Mouse (Mus musculus) right cerebral cortex, postnatal 14 days (tissue): ENCODE data around the gene Mybl2.
A peak's percentile ranks its signal among the peaks of the same experiment; 100 is the strongest.

Experiments used
- DNase-seq: peaks from one replicate; pipeline ENCODE4 v3.0.0; 2022

Mybl2 gene

GRCm38 (mm10) chr2:163073023-163073757, 18.7 kb downstream of the Mybl2 start:
- DNase-seq = no peak

GRCm38 (mm10) chr2:163074006-163074405, 19.5 kb downstream of the Mybl2 start:
- no peak for DNase-seq

- no peak for DNase-seq
Observed at GRCm38 (mm10) chr2:163074808-163075207, 20.3 kb downstream of the Mybl2 start.

- DNase-seq = no peak
Observed at GRCm38 (mm10) chr2:163075234-163075633, 20.7 kb downstream of the Mybl2 start.

DNA sequence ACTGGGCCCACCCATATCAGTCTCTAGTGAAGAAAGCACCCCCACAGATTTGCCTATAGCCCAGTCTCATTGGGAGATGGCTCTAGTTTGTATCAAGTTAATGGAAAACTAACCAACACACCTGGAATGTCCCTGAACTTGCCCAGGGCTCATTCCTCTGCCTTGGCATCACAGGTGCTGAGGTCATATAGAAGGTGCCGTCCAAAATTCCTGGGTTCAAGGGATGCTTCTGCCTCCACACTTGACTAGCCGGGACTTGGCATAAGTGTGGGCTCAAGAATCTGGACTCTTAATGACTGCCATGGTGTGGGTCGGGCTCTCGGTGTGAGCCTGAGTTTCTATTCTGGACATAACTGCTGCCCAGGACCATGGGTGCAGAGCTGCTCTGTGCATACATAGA, 24.6 kb downstream of the Mybl2 start:
- DNase-seq = no peak

DNA sequence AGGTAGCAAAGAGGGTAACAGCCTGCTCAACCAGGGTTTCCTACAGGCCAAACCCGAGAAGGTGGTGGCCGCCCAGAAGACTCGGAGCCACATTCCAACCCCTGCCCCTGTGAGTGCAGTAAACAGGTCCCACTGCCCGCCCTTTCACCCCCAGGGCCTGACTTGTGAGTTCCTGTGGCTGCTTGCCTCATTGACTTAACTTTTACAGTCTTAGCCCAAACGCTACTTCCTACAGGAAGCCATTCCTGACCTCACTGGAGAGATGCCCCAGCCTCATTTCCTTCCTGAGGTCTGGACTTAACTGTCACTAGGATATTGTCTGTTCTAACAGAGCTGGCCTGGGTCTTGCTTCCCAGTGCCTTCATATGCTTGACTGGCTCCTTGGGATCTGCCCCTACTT, 28.1 kb downstream of the Mybl2 start:
- no peak for DNase-seq

- no peak for DNase-seq
Observed at GRCm38 (mm10) chr2:163084519-163084918, 30.0 kb downstream of the Mybl2 start.

DNA sequence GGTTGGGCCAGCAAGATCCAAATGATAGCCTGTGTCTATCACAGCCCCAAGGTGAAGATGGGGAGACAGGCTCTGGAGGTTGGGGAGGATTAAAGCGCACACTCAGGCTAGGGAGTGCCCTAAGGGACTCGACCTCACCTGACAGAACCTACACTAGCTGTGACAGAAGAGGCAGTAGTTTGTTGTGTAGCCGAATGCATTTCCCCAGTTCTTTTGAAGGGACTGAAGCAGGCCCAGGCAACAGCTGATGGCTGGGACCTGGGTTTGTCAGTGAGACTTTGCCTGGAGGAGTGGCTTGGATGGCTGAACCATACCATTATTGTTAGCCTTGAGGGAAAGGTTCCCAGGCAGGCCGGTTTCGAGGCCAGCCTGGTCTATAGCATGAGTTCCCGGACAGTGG, 30.6 kb downstream of the Mybl2 start:
- no peak for DNase-seq

GRCm38 (mm10) chr2:163086561-163086960, 32.1 kb downstream of the Mybl2 start:
- DNase-seq = no peak

GRCm38 (mm10) chr2:163087728-163088127, 33.2 kb downstream of the Mybl2 start, which contains the start of gene Gtsf1l:
Gene Gtsf1l, minus strand, starts transcription at chr2:163087855.
- no peak for DNase-seq

- no peak for DNase-seq
Observed at GRCm38 (mm10) chr2:163089475-163090123, 35.1 kb downstream of the Mybl2 start.

DNA sequence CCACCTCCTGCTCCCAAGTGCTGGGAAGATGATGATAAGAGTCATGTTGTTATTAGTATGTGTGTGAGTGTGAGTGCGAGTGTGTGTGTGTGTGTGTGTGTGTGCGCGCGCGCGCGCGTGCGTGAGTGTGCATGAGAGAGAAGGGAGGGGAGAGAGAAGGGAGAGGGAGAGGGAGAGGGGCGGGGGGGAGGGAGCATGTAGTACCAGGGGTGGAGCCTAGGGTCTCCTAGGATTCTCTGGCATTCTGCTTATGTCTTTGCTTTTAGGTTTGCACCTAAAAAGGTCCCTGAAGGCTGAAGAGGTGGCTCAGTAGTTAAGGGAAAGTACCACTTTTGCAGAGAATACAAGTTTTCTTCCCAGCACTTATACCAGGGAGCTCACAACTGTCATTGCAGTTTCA, 40.4 kb downstream of the Mybl2 start:
- DNase-seq = no peak

DNA sequence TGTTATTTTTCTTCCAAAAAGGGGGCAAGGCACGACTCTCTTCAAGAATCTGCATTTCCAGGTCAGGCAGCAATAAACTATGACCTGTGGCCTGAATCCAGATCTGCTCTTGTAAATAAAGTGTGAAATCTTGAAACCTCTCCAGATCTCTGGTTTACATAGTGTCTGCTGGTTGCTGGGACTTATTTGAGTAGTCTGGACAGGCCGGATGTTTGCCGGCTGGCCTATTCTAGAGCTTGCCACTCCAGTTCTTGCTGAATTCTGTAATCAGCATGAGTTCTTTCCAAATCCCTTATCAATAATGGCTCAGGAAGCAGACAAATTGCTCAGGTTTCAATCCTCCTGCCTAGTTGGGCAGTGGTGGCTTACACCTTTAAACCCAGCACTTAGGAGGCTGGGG, 41.3 kb downstream of the Mybl2 start:
- DNase-seq = no peak

- DNase-seq = no peak
Observed at GRCm38 (mm10) chr2:163099919-163100318, 45.4 kb downstream of the Mybl2 start.

- DNase-seq = no peak
Observed at GRCm38 (mm10) chr2:163100551-163100950, 46.1 kb downstream of the Mybl2 start.

DNA sequence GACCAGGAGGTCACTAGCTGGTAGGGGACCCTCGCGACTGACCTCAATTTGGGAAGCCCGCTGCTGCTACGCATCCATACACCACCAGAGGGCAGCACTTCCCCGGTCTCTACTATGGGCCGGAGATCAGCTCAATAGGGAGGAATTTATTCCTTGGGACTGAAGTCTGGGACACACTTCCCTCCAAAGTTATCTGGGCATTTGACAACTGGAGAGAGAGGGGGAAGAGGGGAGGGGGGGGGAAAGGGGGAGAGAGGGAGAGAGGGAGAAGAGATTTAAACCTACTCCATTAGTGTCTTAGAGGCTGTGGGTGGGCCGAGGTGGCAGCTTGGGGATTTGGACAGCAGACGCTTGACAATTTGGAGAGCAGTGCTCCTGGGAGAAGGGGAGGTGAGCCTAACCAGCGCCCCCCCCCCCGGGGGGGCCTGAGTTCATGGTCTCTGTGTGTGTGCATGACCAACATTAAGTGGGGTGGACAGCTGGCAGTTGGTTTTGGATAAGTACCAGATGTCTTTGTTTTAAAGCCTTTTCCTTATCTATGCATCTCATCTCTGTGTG, 47.2 kb downstream of the Mybl2 start:
- peak; percentile 64 for DNase-seq

GRCm38 (mm10) chr2:163102216-163102615, 47.7 kb downstream of the Mybl2 start:
- DNase-seq = no peak

DNA sequence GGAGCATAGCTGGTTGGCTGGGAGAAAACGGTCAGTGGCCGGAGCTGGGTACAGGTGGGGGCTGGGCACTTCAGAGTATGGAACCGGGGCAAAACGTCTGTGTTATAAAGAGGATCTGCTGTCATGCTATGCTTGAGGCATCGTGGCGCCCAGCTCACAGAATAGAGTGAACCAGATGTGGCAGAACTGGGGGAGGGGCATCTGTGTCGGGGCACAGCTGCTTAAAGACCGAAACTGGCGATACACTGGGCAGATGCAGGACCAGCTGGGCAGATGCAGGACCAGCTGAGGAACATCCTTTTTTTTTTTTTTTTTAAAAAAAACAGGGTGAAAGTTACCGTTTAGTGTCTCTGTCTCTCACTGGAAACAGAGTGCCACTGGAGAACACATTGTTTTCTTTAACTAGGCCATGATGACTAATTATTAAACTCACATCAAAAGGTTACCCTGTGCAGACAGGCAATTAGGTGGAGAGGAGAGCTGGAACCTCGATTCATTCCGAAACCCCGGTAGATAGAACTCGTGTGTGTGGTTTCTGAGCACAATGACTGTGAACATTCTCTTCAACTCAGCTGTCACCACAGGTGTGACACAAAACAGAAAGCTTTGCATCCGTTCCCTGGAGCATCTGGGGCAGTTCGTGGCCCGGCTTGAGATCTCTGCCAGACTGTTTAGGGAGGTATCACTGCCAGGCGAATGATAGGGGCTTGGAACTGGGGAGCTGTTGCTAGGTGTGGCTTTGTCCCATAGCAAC, 48.6 kb downstream of the Mybl2 start:
- DNase-seq = no peak

DNA sequence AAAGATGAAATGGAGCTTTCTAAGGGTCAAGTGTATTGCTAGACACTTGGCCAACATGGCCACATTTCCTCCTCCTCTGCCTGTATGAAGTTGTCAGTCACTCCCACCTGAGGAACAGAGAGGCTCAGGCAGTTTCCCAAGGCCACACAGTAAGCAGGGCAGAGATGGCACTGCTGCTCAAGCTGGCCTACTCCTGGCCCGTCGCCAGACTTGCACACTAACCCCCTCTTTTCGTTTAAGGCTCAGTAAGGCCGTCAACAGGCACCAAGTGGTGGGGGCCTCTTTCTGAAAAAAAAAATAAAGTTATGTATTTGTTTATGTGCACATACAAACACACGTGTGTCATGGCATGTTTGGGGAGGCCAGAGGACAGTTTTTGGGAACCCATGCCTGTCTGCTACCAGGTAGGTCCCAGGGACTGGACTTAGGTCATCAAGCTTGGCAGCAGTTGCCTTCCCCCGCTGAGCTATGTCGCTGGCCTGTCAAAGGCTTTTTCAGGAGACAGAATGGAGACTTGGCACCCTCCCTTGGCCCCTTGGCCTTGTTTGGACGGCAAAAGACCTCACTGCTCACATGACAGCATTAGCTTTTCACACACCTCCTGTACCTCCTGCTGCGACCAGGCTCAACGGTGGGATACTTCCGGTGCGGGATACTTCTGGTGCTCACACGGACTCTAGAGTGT, 49.7 kb downstream of the Mybl2 start:
- no peak for DNase-seq

DNA sequence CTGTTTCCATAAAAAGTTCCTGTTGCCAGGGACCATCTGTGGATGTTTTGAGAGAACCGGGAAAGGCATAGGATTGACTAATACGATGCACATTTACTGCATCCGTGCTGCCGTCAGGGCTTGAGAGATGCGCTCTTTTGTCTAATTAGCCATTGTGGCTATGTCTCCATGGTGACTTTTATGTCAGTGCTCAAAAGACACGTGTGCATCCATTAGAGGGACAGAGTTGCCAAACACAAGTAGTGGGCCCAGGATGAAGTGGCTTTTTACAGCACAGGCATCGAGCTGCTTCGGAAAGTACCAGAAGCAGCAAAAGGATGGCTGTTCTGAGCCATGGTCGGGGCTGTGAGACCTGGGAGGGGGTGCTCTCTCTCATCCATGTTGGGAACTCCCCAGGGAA, 53.9 kb downstream of the Mybl2 start:
- no peak for DNase-seq

GRCm38 (mm10) chr2:163110706-163111105, 56.2 kb downstream of the Mybl2 start:
- no peak for DNase-seq

DNA sequence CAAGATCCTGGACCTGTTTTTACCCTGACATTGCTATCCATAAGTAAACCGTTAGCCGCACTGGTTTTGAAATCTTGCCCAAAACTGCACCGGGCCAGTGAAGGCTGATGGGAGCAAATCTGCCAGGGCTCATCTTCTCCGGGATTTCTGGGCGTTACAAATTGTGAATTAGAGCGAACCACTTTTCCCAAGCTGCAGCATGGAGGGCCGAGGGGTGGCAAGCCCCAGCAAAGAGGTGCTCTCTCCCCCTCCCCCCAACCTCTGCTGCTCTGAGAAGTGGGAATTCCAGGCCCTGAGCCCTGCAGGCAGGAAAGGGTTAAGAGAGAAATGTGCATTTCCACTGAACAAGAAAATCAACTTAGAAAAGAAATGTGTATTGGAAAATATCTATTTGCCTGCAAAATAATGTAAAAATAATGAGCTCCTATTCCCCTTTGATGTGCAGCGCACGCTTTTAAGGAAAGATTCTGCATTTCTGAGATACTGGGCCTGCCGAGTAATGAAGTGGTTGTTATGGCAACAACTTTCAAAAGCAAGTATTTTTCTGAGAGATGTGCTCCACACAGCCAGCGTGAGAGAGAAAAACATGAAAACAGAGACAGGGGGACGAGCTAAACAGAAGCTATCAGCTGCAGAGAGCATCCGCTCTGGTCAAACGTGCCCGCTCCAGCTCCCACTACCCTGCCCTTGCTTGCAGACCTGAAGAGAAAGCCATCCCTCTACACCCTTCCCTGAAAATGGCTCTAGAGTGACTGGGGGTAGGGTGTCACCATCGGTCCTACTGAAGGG, 57.1 kb downstream of the Mybl2 start:
- DNase-seq = no peak
